Mouse (Mus musculus) frontal cortex, postnatal 36 days (tissue): Measurements from ENCODE around the gene 4930447C04Rik.
A peak's percentile ranks its signal among the peaks of the same experiment; 100 is the strongest.

ENCODE experiments used
- DNase-seq, 2 experiments: peaks; one replicate each; pipeline ENCODE4 v3.0.0; 2022; ENCODE audit warnings: low spot score in 2 of 2

4930447C04Rik gene

DNA sequence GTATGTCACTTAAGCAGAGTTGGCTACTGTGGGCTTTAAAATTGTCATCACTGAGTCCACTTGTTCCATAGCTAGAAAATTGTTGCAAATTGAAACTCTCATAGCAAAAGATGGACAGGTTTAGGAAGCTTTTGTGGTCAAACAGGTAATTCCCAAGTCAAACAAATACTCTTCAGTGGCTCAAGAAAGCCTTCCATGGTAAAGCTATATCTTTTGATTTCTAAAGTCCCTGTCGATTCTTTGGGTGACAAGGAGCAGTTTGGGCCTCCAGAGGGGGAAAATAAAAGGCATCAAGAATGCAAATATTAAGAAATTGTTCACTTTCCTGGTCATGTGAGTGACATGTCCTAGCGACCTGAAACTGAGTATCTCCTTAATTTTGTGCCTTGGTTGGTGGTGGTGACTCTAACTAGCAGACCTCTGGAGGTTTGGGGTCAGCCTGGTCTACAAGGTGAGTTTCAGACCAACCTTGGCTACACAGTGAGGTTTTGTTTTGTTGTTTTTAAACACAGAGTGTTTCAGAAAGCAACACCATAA lies 3.1 kb upstream of the 4930447C04Rik start:
- no peak for DNase-seq

GRCm38 (mm10) chr12:72942171-72942570 lies 1.6 kb upstream of the 4930447C04Rik start:
- DNase-seq, result no peak

DNA sequence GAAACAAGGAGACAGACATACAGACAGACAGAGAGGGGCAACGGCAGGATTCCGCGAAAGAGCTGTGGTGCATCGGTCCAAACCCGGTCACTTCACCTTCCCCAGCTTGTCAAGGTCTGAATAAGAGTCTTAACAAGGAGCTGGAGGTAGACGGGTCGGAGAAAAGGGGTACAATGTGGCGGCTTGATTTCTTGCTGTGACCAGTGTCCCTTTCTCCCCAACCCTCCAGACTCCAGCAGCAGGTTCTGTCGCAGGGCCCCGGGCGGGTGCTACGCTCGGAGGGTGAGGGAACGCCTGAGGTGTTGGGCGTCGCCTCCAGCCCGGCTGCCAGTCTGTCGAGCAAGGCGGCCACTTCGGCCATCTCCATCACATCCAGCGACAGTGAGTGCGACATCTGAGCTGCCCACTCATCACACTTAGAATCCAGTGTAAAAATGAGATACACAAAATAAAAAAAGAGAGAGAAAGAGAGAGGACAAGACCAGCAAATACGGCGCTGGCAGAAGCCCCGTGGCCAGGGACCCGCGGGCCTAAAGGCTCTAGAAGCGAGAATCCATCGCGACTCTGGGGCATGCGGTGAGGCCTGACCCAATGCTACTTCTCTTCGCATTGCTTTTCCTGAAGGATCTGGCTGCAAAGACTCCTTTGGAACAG lies 951 bp upstream of the 4930447C04Rik start:
- no peak for DNase-seq

DNA sequence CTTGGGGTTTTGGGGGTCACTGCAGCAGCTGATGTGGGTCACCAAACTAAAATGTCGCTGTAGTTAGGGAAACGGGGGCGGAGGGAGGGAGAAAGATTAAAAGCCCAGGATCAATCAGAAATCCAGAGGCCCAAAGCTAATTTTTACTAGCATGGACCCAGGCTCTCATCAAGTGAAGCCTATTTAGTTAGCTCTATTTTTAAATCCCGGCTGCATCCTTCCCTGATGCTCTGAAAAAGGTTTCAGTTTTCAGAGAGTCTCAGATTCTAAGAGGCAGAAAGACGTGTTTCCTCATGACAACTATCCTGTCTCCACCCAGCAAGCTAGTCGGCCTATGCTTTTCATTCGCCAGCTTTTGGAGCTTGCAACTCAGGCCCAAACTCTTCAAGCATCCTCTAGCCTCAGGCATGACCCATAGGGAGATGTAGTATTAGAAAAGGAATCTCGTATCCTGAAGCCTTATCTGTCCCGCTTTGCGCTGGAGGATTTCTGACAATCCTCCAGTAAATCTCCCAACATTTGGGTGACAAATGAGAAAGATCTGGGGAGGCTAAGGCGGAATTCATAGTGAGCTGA lies 336 bp upstream of the 4930447C04Rik start:
- peak in 1 of 2 experiments; percentile 8 for DNase-seq

DNA sequence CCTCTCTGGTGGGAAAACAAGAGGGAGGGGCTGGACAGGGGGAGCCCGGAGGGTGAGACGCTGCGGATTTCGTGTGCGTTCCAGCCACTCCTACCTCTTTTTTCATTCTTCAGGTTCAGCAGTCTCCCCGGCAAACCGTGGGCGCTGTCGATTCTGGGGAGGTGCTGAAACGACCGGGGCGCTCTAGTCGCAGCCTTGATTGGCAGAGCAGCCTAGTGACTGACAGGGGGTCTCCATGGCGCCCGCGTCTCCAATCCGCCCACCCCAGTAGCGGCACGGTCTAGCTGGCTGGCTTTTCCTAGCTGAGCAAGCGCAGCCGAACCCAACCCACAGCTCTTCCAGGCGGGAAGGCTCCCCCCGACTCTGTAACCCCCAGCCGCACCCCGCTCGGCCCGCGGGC lies 958 bp downstream of the 4930447C04Rik start, which contains the start of gene Six6:
TSS of gene Six6 (plus strand) at position 277 of the 400 bp plus-strand sequence.
- no peak for DNase-seq

DNA sequence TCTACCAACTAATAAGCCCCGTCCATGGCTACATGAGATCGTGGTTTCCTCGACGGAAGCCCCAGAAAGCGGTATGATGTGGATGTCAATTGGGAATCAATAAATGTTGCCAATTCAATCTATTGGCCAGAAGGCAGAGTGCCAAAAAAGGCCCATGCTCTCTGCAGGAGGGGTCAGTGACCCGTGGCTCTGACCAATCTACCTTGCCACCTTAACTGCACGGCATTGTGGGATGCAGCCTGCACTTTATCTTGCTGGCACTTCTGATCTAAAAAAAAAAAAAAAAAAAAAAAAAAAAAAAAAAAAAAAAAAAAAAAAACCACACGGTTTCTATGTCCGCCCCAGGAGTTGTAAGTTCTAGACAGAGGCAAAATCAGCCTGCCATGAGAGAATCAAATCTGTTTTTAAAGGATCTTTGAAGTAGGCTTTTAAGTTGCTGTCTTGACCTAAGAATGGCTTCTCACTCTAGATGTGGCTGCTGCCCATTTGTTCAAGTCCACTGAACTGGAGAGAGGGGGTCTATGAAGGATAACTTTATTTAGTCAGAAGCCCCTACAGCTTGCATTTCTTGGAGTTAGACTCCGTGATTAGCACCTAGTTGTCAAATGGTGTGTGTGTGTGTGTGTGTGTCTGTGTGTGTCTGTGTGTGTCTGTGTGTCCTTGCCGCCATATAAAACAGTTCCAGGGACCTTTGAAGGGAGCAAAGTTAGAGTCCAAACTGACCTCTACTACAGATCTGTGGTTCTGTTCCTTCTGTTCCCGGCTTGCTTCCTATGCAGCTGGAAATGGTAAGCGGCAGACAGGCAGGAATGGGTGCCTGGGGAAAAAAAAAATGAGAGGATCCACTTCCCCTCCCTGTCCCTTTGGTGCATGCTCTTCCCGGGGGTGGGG lies 1.7 kb downstream of the 4930447C04Rik start:
- no peak for DNase-seq

DNA sequence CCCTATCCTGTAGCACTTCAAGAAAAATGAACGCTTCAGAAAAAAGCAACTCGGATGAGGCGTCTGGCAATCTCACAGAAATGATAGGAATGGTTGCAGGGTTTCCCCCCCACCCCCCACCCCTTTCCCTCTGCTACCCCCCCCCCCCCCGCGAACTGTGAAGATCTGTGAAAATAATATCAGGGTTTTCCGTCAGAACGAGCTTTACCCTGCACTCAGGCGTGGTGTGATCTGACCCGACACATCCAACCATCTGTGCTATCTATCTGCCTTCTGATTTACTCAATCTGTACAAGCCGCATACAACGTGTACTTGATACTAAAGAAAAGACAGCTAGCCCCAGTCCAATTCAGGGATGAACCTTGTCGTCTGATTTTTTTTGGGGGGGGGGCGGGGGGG lies 2.4 kb downstream of the 4930447C04Rik start:
- DNase-seq, result no peak

DNA sequence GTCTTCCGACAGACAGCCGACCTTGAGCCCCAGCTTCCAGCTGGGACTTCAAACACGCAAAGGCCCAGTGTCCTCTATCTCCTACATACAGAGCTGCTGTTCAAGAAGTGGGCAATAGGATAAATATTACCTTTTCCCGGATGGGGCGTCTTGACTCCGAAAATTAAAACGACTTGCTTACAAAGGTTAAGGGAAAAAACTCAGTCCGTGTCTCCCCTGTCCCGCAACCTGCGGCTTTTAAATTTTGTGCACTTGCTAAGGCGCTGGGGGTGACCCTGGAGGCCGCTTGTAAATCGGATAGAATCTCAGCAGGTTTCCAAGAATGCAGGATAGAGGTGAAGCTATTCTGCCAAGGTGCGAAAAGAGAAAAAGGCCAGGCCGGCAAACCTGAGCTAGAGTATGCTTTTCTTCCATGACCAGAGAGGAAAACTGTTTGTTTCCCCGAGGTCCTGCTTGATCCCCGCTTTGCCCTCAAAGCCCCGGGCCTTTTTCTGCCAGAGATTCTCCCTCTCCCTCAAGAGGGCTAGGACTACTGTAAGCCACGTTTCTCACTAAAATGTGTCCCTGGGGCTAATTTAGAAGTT lies 2.9 kb downstream of the 4930447C04Rik start:
- DNase-seq, result no peak

GRCm38 (mm10) chr12:72936751-72937150 lies 3.8 kb downstream of the 4930447C04Rik start:
- DNase-seq, result no peak

GRCm38 (mm10) chr12:72917159-72917993 lies 23.2 kb downstream of the 4930447C04Rik start:
- no peak for DNase-seq

- DNase-seq, result no peak
Measured at GRCm38 (mm10) chr12:72854377-72855032, 86.1 kb downstream of the 4930447C04Rik start.

GRCm38 (mm10) chr12:72853406-72854076 lies 87.0 kb downstream of the 4930447C04Rik start:
- DNase-seq, result no peak

- no peak for DNase-seq
Measured at GRCm38 (mm10) chr12:72852264-72852663, 88.3 kb downstream of the 4930447C04Rik start.

DNA sequence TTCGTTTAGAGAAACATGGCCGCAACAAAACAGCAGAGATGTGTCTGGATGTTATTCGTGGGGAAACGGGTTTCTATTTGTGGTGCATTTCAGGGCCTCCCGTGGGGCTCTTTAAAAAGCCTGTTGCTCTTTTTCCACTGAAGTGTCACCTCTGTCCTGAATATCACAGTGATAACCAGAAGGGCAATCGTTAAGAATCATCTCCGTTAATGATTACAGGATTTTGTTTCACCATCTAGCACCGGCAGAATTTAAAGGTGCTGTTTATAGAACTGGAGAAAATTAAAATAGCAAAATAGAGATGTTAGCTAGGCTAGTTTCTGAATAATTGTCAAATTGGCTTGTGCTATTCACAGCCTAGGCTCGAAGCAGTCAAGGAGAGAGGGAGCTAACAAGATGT lies 90.4 kb downstream of the 4930447C04Rik start:
- DNase-seq, result no peak

DNA sequence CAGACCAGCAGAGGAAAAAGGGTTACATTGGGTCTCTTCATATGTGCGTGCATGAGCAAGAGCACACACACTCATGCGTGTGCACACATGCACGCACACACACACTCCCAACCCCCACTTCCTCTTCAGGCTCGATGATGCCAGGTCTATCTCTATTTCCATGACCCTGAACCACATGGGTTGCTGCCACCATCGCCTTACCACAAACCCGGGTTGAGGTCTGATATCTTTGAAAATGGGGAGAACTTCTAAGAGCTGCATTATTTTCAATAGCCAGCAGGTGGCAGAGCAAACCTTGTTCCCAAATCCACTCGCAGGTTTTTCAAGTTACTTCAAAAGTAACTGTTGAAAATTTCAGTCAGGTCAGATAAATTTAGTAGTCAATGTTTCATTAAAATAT lies 92.8 kb downstream of the 4930447C04Rik start:
- DNase-seq, result peak in 1 of 2 experiments; percentile 51

DNA sequence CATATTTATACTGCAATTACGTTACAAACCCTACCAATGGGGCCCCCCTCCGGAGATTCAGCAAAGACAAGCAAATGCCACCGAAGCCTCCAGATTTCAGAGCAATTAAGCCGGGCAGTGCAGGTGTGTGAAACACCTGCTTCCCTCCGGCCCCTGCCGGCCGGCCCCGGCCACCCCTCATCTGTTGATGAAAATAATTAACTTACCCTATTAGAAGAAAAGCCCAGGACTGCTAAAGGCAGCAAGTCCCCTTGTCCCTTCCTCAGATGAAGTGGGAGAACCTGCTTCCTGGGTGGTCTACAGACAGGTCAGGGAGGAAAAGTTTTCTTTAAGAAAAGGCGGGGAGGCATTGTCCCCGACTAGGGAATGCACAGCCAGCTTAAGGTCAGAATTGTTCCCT lies 94.6 kb downstream of the 4930447C04Rik start:
- DNase-seq, result no peak

DNA sequence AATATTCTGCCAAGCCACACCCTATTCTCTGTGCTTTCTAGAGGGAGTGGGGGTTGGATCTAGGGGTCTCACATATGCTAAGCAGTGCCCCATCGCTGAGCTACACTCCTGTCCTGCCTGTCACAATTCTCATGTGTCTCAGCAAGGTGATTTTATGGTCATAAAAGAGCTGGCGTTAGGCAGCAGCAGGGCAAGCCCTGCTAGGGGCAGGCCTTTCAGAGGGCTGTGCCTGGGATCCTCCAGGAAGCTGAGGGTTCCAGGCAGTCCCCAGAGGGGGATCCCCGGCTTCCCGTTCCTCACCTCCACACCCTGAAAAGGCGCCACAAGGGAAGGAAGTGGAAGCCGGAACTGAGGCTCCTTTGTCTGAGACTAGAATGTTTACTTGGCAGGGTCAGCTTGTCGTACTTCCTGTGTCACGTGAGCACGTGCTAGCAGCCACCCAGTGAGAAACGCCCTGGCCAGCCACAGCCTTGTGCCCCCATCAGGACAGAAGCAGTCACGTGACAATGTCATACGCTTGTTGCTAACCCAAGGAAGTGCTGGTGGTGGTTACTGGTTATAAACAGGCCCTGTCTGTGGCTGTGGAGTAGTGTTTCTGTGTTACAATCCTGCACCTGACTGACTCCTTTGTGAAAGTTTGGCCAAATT lies 96.5 kb downstream of the 4930447C04Rik start:
- no peak for DNase-seq

- no peak for DNase-seq
Measured at GRCm38 (mm10) chr12:72843555-72843954, 97.0 kb downstream of the 4930447C04Rik start.

DNA sequence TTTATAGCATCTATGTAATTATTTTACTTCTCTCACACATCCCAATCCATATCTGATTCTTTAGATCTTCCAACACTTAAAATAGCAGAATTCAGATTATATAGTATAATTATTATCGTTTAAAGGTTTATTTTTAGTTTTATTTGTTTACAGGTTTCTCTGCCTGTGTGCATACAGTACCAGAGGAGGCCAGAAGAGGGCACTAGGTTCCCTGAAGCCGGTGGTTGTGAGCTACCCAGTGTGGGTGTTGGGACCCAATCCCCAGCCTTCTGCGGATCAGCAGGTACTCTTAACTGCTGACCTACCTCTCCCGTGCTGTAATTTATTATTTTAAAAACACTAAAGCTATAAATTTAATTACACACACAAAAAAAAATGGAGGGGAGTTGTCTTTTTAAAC lies 97.4 kb downstream of the 4930447C04Rik start:
- no peak for DNase-seq
